Mouse (Mus musculus) left cerebral cortex, adult 9 months (tissue): ENCODE measurements around the gene Aldh1a3.

Experiments
- DNase-seq, 2 experiments: peaks; one replicate each; pipeline ENCODE4 v3.0.0; 2022; ENCODE audit warnings: low spot score in 2 of 2

Aldh1a3 gene

GRCm38 (mm10) chr7:66369934-66370445 is 57.3 kb downstream of the Aldh1a3 start:
- DNase-seq: no peak

GRCm38 (mm10) chr7:66369071-66369933 is 58.0 kb downstream of the Aldh1a3 start:
- DNase-seq: no peak

GRCm38 (mm10) chr7:66365904-66366303 is 61.4 kb downstream of the Aldh1a3 start, which contains the start of gene Gm10974:
Gene Gm10974 (plus strand): TSS chr7:66365905.
- DNase-seq: no peak

GRCm38 (mm10) chr7:66365411-66365810 is 61.9 kb downstream of the Aldh1a3 start:
- no peak for DNase-seq

- no peak for DNase-seq
Observed at GRCm38 (mm10) chr7:66364491-66364890, 62.8 kb downstream of the Aldh1a3 start.

GRCm38 (mm10) chr7:66359044-66359443 is 68.3 kb downstream of the Aldh1a3 start:
- no peak for DNase-seq

- DNase-seq: no peak
Observed at GRCm38 (mm10) chr7:66358461-66358860, 68.9 kb downstream of the Aldh1a3 start.

- no peak for DNase-seq
Observed at GRCm38 (mm10) chr7:66355791-66356522, 71.4 kb downstream of the Aldh1a3 start.

GRCm38 (mm10) chr7:66354911-66355310 is 72.4 kb downstream of the Aldh1a3 start:
- DNase-seq: no peak

- DNase-seq: no peak
Observed at GRCm38 (mm10) chr7:66351074-66351473, 76.2 kb downstream of the Aldh1a3 start.

GRCm38 (mm10) chr7:66349670-66350069 is 77.6 kb downstream of the Aldh1a3 start:
- no peak for DNase-seq

GRCm38 (mm10) chr7:66348588-66348987 is 78.7 kb downstream of the Aldh1a3 start:
- no peak for DNase-seq

GRCm38 (mm10) chr7:66346959-66347663 is 80.2 kb downstream of the Aldh1a3 start:
- DNase-seq: no peak

- no peak for DNase-seq
Observed at GRCm38 (mm10) chr7:66343307-66343706, 84.0 kb downstream of the Aldh1a3 start.

GRCm38 (mm10) chr7:66342831-66343230 is 84.5 kb downstream of the Aldh1a3 start:
- no peak for DNase-seq

GRCm38 (mm10) chr7:66342323-66342722 is 85.0 kb downstream of the Aldh1a3 start:
- DNase-seq: peak in 1 of 2 experiments; percentile 50
